Mouse (Mus musculus): Measurements from ENCODE around the gene Ltbp1. TPM values are rescaled to one million over a fixed set of nuclear protein-coding genes. Genes with fewer than 3 reads are reported as not detected.

The Ltbp1 gene
- polyA plus RNA-seq, 1 experiment from 2014 or later = 2.5 TPM

GRCm38 (mm10) chr17:75199694-75200093 lies 194.3 kb downstream of the Ltbp1 start:
- no peak overlapping the region for H3K27ac ChIP-seq (replicated peaks; ENCODE audit: low read depth, low read length)
- no peak overlapping the region for H3K4me3 ChIP-seq (replicated peaks; ENCODE audit: low read depth, low read length)
- no peak overlapping the region for H3K4me2 ChIP-seq (ENCODE audit: low read length)
- no peak for ATAC-seq (ENCODE audit: low FRiP score, low TSS enrichment)
- no peaks in the 10 kb centered on the region for H3K9me3 ChIP-seq (ENCODE audit: control insufficient read depth, low read length)
- no peak overlapping the region for H3K9ac ChIP-seq (replicated peaks; ENCODE audit: low read length)
- no peaks in the 10 kb centered on the region for H3K36me3 ChIP-seq (ENCODE audit: control insufficient read depth, insufficient read depth, low read length)
- no peaks in the 10 kb centered on the region for H3K27me3 ChIP-seq (ENCODE audit: control insufficient read depth, insufficient read depth, low read length)
- no peak for DNase-seq
- WGBS = 51% methylated on average over 9 of the region's 9 CpGs
- H3K4me1 ChIP-seq (ENCODE audit: control insufficient read depth, insufficient read depth, low read length) = no peaks in the 10 kb centered on the region

- ATAC-seq (ENCODE audit: low FRiP score, low TSS enrichment) (no peak), DNase-seq (no peak)
- H3K4me1 ChIP-seq (ENCODE audit: control insufficient read depth, insufficient read depth, low read length) = no peaks in the 10 kb centered on the region
- H3K4me3 ChIP-seq (replicated peaks; ENCODE audit: low read depth, low read length) = no peak overlapping the region
- WGBS = 72% methylated on average over 3 of the region's 3 CpGs
- no peaks in the 10 kb centered on the region for H3K9me3 ChIP-seq (ENCODE audit: control insufficient read depth, low read length)
- no peak overlapping the region for H3K9ac ChIP-seq (replicated peaks; ENCODE audit: low read length)
- no peak overlapping the region for H3K4me2 ChIP-seq (ENCODE audit: low read length)
- H3K36me3 ChIP-seq (ENCODE audit: control insufficient read depth, insufficient read depth, low read length) = no peaks in the 10 kb centered on the region
- no peaks in the 10 kb centered on the region for H3K27me3 ChIP-seq (ENCODE audit: control insufficient read depth, insufficient read depth, low read length)
- no peak overlapping the region for H3K27ac ChIP-seq (replicated peaks; ENCODE audit: low read depth, low read length)
Observed at GRCm38 (mm10) chr17:75202314-75202713, 196.9 kb downstream of the Ltbp1 start.

DNA sequence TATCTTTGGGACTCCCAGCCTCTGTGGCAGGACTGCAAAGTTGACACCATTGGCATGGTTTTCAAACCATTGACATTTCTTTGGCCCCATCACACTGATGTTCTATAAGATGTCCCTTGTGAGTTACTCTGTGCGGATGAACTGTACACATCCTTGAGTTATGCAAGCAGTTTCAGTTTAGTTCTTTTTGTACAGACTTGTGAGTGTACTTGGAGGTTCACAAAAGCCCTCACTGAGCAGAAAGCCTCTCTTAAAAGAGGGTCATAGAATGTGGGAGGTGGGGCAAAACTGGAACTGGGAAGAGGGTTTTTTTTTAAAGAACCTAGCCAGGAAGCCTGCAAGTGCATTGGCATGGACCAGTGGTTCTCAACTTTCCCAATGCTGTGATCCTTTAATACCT lies 198.7 kb downstream of the Ltbp1 start:
- H3K4me2 ChIP-seq (ENCODE audit: low read length) = no peak overlapping the region
- no peaks in the 10 kb centered on the region for H3K4me1 ChIP-seq (ENCODE audit: control insufficient read depth, insufficient read depth, low read length)
- H3K9ac ChIP-seq (replicated peaks; ENCODE audit: low read length) = no peak overlapping the region
- H3K27ac ChIP-seq (replicated peaks; ENCODE audit: low read depth, low read length) = no peak overlapping the region
- no peaks in the 10 kb centered on the region for H3K36me3 ChIP-seq (ENCODE audit: control insufficient read depth, insufficient read depth, low read length)
- H3K4me3 ChIP-seq (replicated peaks; ENCODE audit: low read depth, low read length) = no peak overlapping the region
- DNase-seq (no peak), ATAC-seq (ENCODE audit: low FRiP score, low TSS enrichment) (no peak)
- 91% methylated on average over 1 of the region's 1 CpGs for whole genome bisulfite sequencing
- no peaks in the 10 kb centered on the region for H3K9me3 ChIP-seq (ENCODE audit: control insufficient read depth, low read length)
- H3K27me3 ChIP-seq (ENCODE audit: control insufficient read depth, insufficient read depth, low read length) = no peaks in the 10 kb centered on the region

DNA sequence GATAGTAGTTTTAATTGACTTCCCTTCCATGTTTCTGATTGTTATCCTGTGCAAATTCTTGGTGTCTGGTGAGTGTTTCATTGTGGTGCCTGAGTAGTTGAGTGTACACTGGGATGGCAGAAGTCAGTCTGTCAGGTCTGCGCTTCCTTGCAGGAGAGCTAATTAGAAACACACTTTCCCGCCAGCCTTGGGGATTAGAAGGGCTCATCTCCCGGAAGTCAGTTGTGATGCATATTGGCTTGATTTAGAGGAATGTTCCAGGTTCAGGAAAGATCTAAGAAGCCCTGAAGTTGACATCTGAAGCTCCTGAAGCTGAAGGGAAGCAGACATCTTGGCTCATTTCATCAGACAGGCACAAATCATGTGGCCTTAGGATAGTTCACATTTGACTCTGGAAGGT lies 200.9 kb downstream of the Ltbp1 start:
- Histone ChIP-seq H3K9me3 (ENCODE audit: control insufficient read depth, low read length) (no peaks in the 10 kb centered on the region), H3K27me3 (ENCODE audit: control insufficient read depth, insufficient read depth, low read length) (no peaks in the 10 kb centered on the region), H3K9ac (replicated peaks; ENCODE audit: low read length) (no peak overlapping the region), H3K27ac (replicated peaks; ENCODE audit: low read depth, low read length) (no peak overlapping the region), H3K4me2 (ENCODE audit: low read length) (no peak overlapping the region), H3K4me3 (replicated peaks; ENCODE audit: low read depth, low read length) (no peak overlapping the region), H3K36me3 (ENCODE audit: control insufficient read depth, insufficient read depth, low read length) (no peaks in the 10 kb centered on the region), H3K4me1 (ENCODE audit: control insufficient read depth, insufficient read depth, low read length) (no peaks in the 10 kb centered on the region)
- DNase-seq (no peak), ATAC-seq (ENCODE audit: low FRiP score, low TSS enrichment) (no peak)
- WGBS = 45% methylated on average over 3 of the region's 3 CpGs

- ATAC-seq (ENCODE audit: low FRiP score, low TSS enrichment) (no peak), DNase-seq (no peak)
- no peak overlapping the region for H3K4me3 ChIP-seq (replicated peaks; ENCODE audit: low read depth, low read length)
- H3K9me3 ChIP-seq (ENCODE audit: control insufficient read depth, low read length) = no peaks in the 10 kb centered on the region
- H3K36me3 ChIP-seq (ENCODE audit: control insufficient read depth, insufficient read depth, low read length) = no peaks in the 10 kb centered on the region
- H3K27me3 ChIP-seq (ENCODE audit: control insufficient read depth, insufficient read depth, low read length) = no peaks in the 10 kb centered on the region
- WGBS = 92% methylated on average over 7 of the region's 7 CpGs
- no peak overlapping the region for H3K4me2 ChIP-seq (ENCODE audit: low read length)
- H3K4me1 ChIP-seq (ENCODE audit: control insufficient read depth, insufficient read depth, low read length) = no peaks in the 10 kb centered on the region
- H3K9ac ChIP-seq (replicated peaks; ENCODE audit: low read length) = no peak overlapping the region
- no peak overlapping the region for H3K27ac ChIP-seq (replicated peaks; ENCODE audit: low read depth, low read length)
Observed at GRCm38 (mm10) chr17:75208164-75208698, 202.9 kb downstream of the Ltbp1 start.

DNA sequence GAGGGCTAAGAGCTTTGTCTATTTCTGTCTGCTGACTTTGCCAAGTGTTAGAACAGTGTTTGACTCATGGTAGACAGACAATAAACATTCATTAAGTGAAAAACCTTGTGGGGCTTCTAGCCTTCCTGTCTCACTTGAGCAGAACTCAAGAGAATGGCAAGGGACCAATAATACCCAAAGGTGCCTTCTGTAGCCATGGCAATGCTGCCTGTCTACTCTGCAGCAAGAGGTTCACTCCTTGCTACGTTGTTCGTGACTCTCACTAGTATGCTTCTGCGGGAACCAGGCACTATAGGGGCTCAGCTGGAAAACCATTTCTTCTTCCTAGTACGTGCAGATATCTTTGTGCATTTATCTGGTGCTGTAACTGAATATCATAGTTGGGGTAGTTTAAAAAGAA lies 205.2 kb downstream of the Ltbp1 start:
- no peaks in the 10 kb centered on the region for H3K36me3 ChIP-seq (ENCODE audit: control insufficient read depth, insufficient read depth, low read length)
- no peak for ATAC-seq (ENCODE audit: low FRiP score, low TSS enrichment)
- no peaks in the 10 kb centered on the region for H3K9me3 ChIP-seq (ENCODE audit: control insufficient read depth, low read length)
- H3K4me2 ChIP-seq (ENCODE audit: low read length) = no peak overlapping the region
- DNase-seq = no peak
- H3K4me3 ChIP-seq (replicated peaks; ENCODE audit: low read depth, low read length) = no peak overlapping the region
- H3K27ac ChIP-seq (replicated peaks; ENCODE audit: low read depth, low read length) = no peak overlapping the region
- no peaks in the 10 kb centered on the region for H3K4me1 ChIP-seq (ENCODE audit: control insufficient read depth, insufficient read depth, low read length)
- no peaks in the 10 kb centered on the region for H3K27me3 ChIP-seq (ENCODE audit: control insufficient read depth, insufficient read depth, low read length)
- 95% methylated on average over 4 of the region's 4 CpGs for WGBS
- no peak overlapping the region for H3K9ac ChIP-seq (replicated peaks; ENCODE audit: low read length)

DNA sequence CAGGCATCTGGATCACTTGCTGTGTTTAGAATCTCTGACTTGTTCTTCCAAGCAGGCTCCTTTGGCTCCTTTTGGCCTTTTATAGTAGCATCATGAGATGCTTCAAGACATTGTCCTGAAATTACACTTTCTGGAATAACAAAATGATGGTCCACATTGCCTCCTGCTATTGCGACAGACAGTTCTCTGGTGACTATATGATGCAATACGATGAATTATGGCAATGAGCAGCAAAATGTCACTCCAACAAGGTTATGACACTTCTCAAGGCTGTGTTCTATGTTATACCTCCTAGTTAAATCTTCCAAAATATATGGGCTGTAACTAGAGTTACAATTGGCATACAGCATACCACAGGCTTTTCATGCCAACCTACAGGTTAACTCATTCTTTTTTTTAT lies 211.0 kb downstream of the Ltbp1 start:
- H3K27me3 ChIP-seq (ENCODE audit: control insufficient read depth, insufficient read depth, low read length) = no peaks in the 10 kb centered on the region
- H3K9ac ChIP-seq (replicated peaks; ENCODE audit: low read length) = no peak overlapping the region
- H3K9me3 ChIP-seq (ENCODE audit: control insufficient read depth, low read length) = no peaks in the 10 kb centered on the region
- no peak for ATAC-seq (ENCODE audit: low FRiP score, low TSS enrichment)
- H3K4me1 ChIP-seq (ENCODE audit: control insufficient read depth, insufficient read depth, low read length) = no peaks in the 10 kb centered on the region
- DNase-seq = no peak
- no peak overlapping the region for H3K4me3 ChIP-seq (replicated peaks; ENCODE audit: low read depth, low read length)
- no peaks in the 10 kb centered on the region for H3K36me3 ChIP-seq (ENCODE audit: control insufficient read depth, insufficient read depth, low read length)
- no peak overlapping the region for H3K27ac ChIP-seq (replicated peaks; ENCODE audit: low read depth, low read length)
- WGBS = 96% methylated on average over 2 of the region's 2 CpGs
- H3K4me2 ChIP-seq (ENCODE audit: low read length) = no peak overlapping the region

DNA sequence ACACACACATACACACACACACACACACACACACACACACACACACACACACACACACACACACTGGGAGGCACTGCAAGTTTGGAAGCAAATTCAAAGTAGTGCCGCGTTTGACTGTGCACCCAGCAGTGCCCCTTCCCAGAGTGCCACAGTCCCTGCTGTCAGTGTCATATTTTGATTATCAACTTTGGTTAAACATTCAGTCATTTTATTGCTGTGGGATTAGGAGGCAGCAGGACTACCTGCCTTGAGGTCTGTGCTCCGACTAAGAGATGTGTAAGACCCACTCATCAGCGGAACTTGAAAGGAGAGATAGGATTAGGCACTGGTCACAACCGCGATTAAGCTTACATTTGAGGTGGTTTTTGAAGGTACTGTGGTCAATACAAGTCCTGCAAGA lies 213.3 kb downstream of the Ltbp1 start:
- no peak overlapping the region for H3K4me3 ChIP-seq (replicated peaks; ENCODE audit: low read depth, low read length)
- H3K9me3 ChIP-seq (ENCODE audit: control insufficient read depth, low read length) = no peaks in the 10 kb centered on the region
- H3K36me3 ChIP-seq (ENCODE audit: control insufficient read depth, insufficient read depth, low read length) = no peaks in the 10 kb centered on the region
- no peak for ATAC-seq (ENCODE audit: low FRiP score, low TSS enrichment)
- no peaks in the 10 kb centered on the region for H3K27me3 ChIP-seq (ENCODE audit: control insufficient read depth, insufficient read depth, low read length)
- no peak for DNase-seq
- no peak overlapping the region for H3K27ac ChIP-seq (replicated peaks; ENCODE audit: low read depth, low read length)
- H3K4me1 ChIP-seq (ENCODE audit: control insufficient read depth, insufficient read depth, low read length) = no peaks in the 10 kb centered on the region
- no peak overlapping the region for H3K9ac ChIP-seq (replicated peaks; ENCODE audit: low read length)
- 89% methylated on average over 6 of the region's 6 CpGs for WGBS
- H3K4me2 ChIP-seq (ENCODE audit: low read length) = no peak overlapping the region

GRCm38 (mm10) chr17:75228321-75228720 lies 223.0 kb downstream of the Ltbp1 start:
- 85% methylated on average over 3 of the region's 3 CpGs for WGBS
- no peak for ATAC-seq (ENCODE audit: low FRiP score, low TSS enrichment)
- H3K27me3 ChIP-seq (ENCODE audit: control insufficient read depth, insufficient read depth, low read length) = no peaks in the 10 kb centered on the region

More at GRCm38 (mm10) chr17:75228321-75228720, 223.0 kb downstream of the Ltbp1 start:
- Histone ChIP-seq H3K4me2 (ENCODE audit: low read length) (no peak overlapping the region), H3K4me3 (replicated peaks; ENCODE audit: low read depth, low read length) (no peak overlapping the region), H3K36me3 (ENCODE audit: control insufficient read depth, insufficient read depth, low read length) (no peaks in the 10 kb centered on the region), H3K9me3 (ENCODE audit: control insufficient read depth, low read length) (no peaks in the 10 kb centered on the region), H3K27ac (replicated peaks; ENCODE audit: low read depth, low read length) (no peak overlapping the region), H3K9ac (replicated peaks; ENCODE audit: low read length) (no peak overlapping the region), H3K4me1 (ENCODE audit: control insufficient read depth, insufficient read depth, low read length) (no peaks in the 10 kb centered on the region)
- DNase-seq = no peak

Measured in midbrain, embryonic 14.5 days (tissue).